ENCODE assay signal across 26 mouse cellular contexts in the genomic region with DNA sequence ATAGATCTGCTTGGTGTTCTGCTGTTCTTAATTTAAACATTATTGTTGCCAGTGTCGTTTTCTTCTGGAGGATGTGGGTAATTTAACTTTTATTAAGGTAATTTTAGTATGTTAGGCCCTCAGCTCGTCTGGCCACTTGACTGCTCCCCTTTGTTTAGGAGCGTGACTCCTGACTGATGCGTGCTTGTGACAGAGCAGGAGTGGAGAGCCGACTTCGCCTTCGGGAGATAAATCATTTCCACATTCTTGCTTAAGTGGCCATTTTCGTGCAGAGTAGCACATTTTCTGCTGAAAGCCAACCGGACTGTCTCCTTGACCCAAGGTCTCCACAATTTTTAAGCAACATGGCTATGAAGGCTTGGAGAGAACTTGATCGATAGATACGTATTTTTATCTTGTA. TPM values are rescaled to one million over a fixed set of nuclear protein-coding genes. Genes with fewer than 3 reads are reported as not detected.
DNase-seq lines count a peak whose midpoint lies in the region; ATAC-seq and TF ChIP-seq lines count a peak whose summit lies in the region.
"Had no signal": no experiment of that assay in that cellular context is flagged by ENCODE, and none has a peak within 500 bp of the region (broad histone marks: within the 10 kb centered on the region; RNA-seq: fewer than 3 reads in every experiment).

No protein-coding gene starts in this region.

- peak; percentile 29 for DNase-seq in embryo, embryonic 10.5 days (ENCODE audit: low spot score)
- DNase-seq in embryo, embryonic 11 days: no peak
- peak; percentile 36 for DNase-seq in heart, embryonic 10.5 days (ENCODE audit: low spot score)
- no peak for DNase-seq in heart, postnatal 25 days (ENCODE audit: low spot score)
- peak; percentile 55 for DNase-seq in kidney, postnatal 0 days (ENCODE audit: low spot score)
- no peak for DNase-seq in kidney, postnatal 25 days
- DNase-seq in spleen, postnatal 14 days (ENCODE audit: low spot score in 2 of 2): no peak
- DNase-seq: adrenal gland, adult 8-10 months; adrenal gland, postnatal 25 days; cerebellum, adult 18-20 months; cerebellum, adult 9-10 months; cerebellum, postnatal 14 days; gastrocnemius, adult 2 months; gastrocnemius, postnatal 14 days; heart, adult 18-20 months; heart, postnatal 36 days; kidney, adult 11 months had no signal

- H3K36me3 ChIP-seq in heart, embryonic 10.5 days: no peaks in the 10 kb centered on the region
- H3K36me3 ChIP-seq in kidney, postnatal 0 days (ENCODE audit: insufficient read depth, low read length): no peaks in the 10 kb centered on the region
- H3K36me3 ChIP-seq: forebrain, embryonic 10.5 days; hindbrain, embryonic 10.5 days; hindbrain, embryonic 13.5 days; intestine, embryonic 15.5 days had no signal

- no peaks in the 10 kb centered on the region for H3K9me3 ChIP-seq in heart, embryonic 10.5 days
- H3K9me3 ChIP-seq in kidney, postnatal 0 days (replicated peaks; ENCODE audit: low read length): no peaks in the 10 kb centered on the region
- H3K9me3 ChIP-seq: forebrain, embryonic 10.5 days; forebrain, embryonic 13.5 days; hindbrain, embryonic 10.5 days; hindbrain, embryonic 13.5 days; intestine, embryonic 15.5 days had no signal

- H3K9ac ChIP-seq in kidney, postnatal 0 days (ENCODE audit: low read depth, low read length): no peak overlapping the region
- H3K9ac ChIP-seq: forebrain, embryonic 13.5 days; hindbrain, embryonic 13.5 days; intestine, embryonic 15.5 days had no signal

- ATAC-seq in kidney, postnatal 0 days (replicated peaks; ENCODE audit: low FRiP score, low read depth): no peak
- ATAC-seq: CD4-positive, CD25-positive, alpha-beta regulatory T cell, adult 4 months; forebrain, embryonic 13.5 days; forebrain, embryonic 16.5 days; hindbrain, embryonic 16.5 days; intestine, embryonic 15.5 days had no signal

- H3K27me3 ChIP-seq in heart, embryonic 10.5 days (ENCODE audit: insufficient read depth, poor library complexity, severe bottlenecking): no peaks in the 10 kb centered on the region
- no peaks in the 10 kb centered on the region for H3K27me3 ChIP-seq in kidney, postnatal 0 days (ENCODE audit: insufficient read depth, low read length)
- H3K27me3 ChIP-seq: forebrain, embryonic 13.5 days; hindbrain, embryonic 13.5 days; intestine, embryonic 15.5 days had no signal

- peaks cover 5% of the 10 kb centered on the region; the same call in 1 of the 2 replicates for H3K4me1 ChIP-seq in heart, embryonic 10.5 days
- H3K4me1 ChIP-seq in kidney, postnatal 0 days (replicated peaks; ENCODE audit: insufficient read depth, low read length): no peaks in the 10 kb centered on the region
- H3K4me1 ChIP-seq: forebrain, embryonic 13.5 days; hindbrain, embryonic 13.5 days; intestine, embryonic 15.5 days had no signal

- H3K27ac ChIP-seq in heart, embryonic 10.5 days: no peak overlapping the region
- H3K27ac ChIP-seq in kidney, postnatal 0 days: no peak overlapping the region
- H3K27ac ChIP-seq: forebrain, embryonic 10.5 days; forebrain, embryonic 13.5 days; gastrocnemius, adult 2 months; hindbrain, embryonic 10.5 days; hindbrain, embryonic 13.5 days; intestine, embryonic 15.5 days had no signal

- no peak overlapping the region for H3K4me3 ChIP-seq in heart, embryonic 10.5 days
- H3K4me3 ChIP-seq in kidney, postnatal 0 days (replicated peaks; ENCODE audit: low read depth, low read length): no peak overlapping the region
- H3K4me3 ChIP-seq: forebrain, embryonic 10.5 days; forebrain, embryonic 13.5 days; gastrocnemius, adult 2 months; hindbrain, embryonic 10.5 days; hindbrain, embryonic 13.5 days; intestine, embryonic 15.5 days had no signal

- WGBS in heart, embryonic 10.5 days: 58% methylated on average over 11 of the region's 11 CpGs
- WGBS in kidney, postnatal 0 days: 25% methylated on average over 11 of the region's 11 CpGs

- H3K4me2 ChIP-seq in kidney, postnatal 0 days (ENCODE audit: low read length): no peak overlapping the region
- H3K4me2 ChIP-seq: forebrain, embryonic 13.5 days; heart, embryonic 11.5 days; hindbrain, embryonic 13.5 days; intestine, embryonic 15.5 days had no signal

- TF ChIP-seq CTCF in kidney, postnatal 0 days (IDR thresholded peaks at IDR 0.05; ENCODE audit: low read depth): no peak

- intact Hi-C loops in heart, postnatal 25 days (cut with DNase I): no loop called here

RNA-seq across cellular contexts. Expression of a gene that starts 29.7 kb away (rescaled TPM):
- 15.6 and 22.5 TPM in 2 replicates for polyA plus RNA-seq in heart, embryonic 10.5 days (2016; fragmentation: Nextera tagmentation; extraction: Ambion mirVana)
- total RNA-seq in heart, postnatal 25 days (2021): 10 to 100 TPM; 10.1 to 12.0 TPM
- polyA plus RNA-seq in kidney, postnatal 0 days (2015; fragmentation: Nextera tagmentation; extraction: Ambion mirVana): 18.3 and 19.0 TPM in 2 replicates

Comparison
In these comparisons a context has a peak if more than half of its experiments do, and no peak if none do; other contexts are left out.
1. DNase-seq: peak in embryo, embryonic 10.5 days (single experiment), heart, embryonic 10.5 days (single experiment) and kidney, postnatal 0 days (single experiment); none in embryo, embryonic 11 days (single experiment), heart, postnatal 25 days (single experiment), kidney, postnatal 25 days (0 of 2) and spleen, postnatal 14 days (0 of 2).